Mouse (Mus musculus) heart, postnatal 0 days (tissue): ENCODE data around the gene Fam126a. TPM values are rescaled to one million over a fixed set of nuclear protein-coding genes. Genes with fewer than 3 reads are reported as not detected.

Source experiments
- ATAC-seq: fragments of 200-750 bp; cut with Nextera tagmentation; 2 replicates; pipeline ENCODE4 v1.8.0; 2017; ENCODE audit warnings: low read depth, moderate number of reproducible peaks, moderate library complexity; ENCODE audit not compliant: insufficient read depth
- DNase-seq: peaks from one replicate; pipeline ENCODE4 v3.0.0-alpha.2; 2016; ENCODE audit warnings: low spot score
- H3K27ac ChIP-seq: fragments of 300-500 bp; sonication (generic); 2 replicates; pipeline ENCODE4 v1.5.1; 2014; ENCODE audit warnings: low read depth, mild to moderate bottlenecking
- H3K27me3 ChIP-seq: fragments of 300-500 bp; sonication (generic); 2 replicates; pipeline ENCODE4 v1.6.1; 2014; ENCODE audit warnings: low read length, mixed read lengths; ENCODE audit not compliant: control insufficient read depth, insufficient read depth
- H3K36me3 ChIP-seq: fragments of 300-500 bp; sonication (generic); replicated peaks from 2 replicates; pipeline ENCODE4 v1.6.1; 2014; ENCODE audit warnings: low read length, mixed read lengths; ENCODE audit not compliant: control insufficient read depth, insufficient read depth
- H3K4me1 ChIP-seq: fragments of 300-500 bp; sonication (generic); 2 replicates; pipeline ENCODE4 v1.6.1; 2014; ENCODE audit warnings: antibody characterized with exemption; ENCODE audit not compliant: control insufficient read depth, insufficient read depth
- H3K4me2 ChIP-seq: fragments of 300-500 bp; sonication (generic); 2 replicates; pipeline ENCODE4 v1.6.1; 2014; ENCODE audit warnings: low read depth, mild to moderate bottlenecking, low read length, moderate library complexity
- H3K4me3 ChIP-seq: fragments of 300-500 bp; sonication (generic); 2 replicates; pipeline ENCODE4 v1.5.1; 2014; ENCODE audit warnings: low read depth, low read length
- H3K9ac ChIP-seq: fragments of 300-500 bp; sonication (generic); replicated peaks from 2 replicates; pipeline ENCODE4 v1.6.1; 2014; ENCODE audit warnings: low read depth, low read length, mixed read lengths
- H3K9me3 ChIP-seq: fragments of 300-500 bp; sonication (generic); replicated peaks from 2 replicates; pipeline ENCODE4 v1.6.1; 2016; ENCODE audit warnings: low read length; ENCODE audit not compliant: control insufficient read depth
- CTCF ChIP-seq: IDR thresholded peaks from 2 replicates; pipeline ENCODE4 v1.5.1; 2016; ENCODE audit warnings: antibody characterized with exemption, control low read depth, low read depth
- EP300 ChIP-seq: IDR thresholded peaks from 2 replicates; pipeline ENCODE4 v1.6.1; 2016; ENCODE audit warnings: antibody characterized with exemption, low read depth
- WGBS: fragments of 180-500 bp; shearing (Covaris S2); extraction: QIAGEN DNeasy Blood & Tissue Kit; methylation state at CpG from one replicate; pipeline ENCODE4 v1.1.7; 2014; 5-methylcytosine and 5-hydroxymethylcytosine counted together
- polyA plus RNA-seq: library from polyadenylated mRNA; unstranded; fragments of >200 nt; fragmentation: Nextera tagmentation; extraction: Ambion mirVana; gene quantifications from 2 replicates; pipeline ENCODE4 v1.2.1, GENCODE M21; 2015
- total RNA-seq: library from RNA; depleted of rRNA; stranded (reverse); fragments of >200 nt; gene quantifications from 2 replicates; pipeline ENCODE4 v1.2.3, GENCODE M21; 2014; ENCODE audit warnings: low replicate concordance

Gene Fam126a
- total and polyA plus RNA-seq, 2 experiments from 2014 or later, result 27.7 to 37.3 TPM

- TF ChIP-seq CTCF (no peak), EP300 (no peak)
- Histone ChIP-seq H3K4me1 (0 out of 2 replicates have a peak, but pooled peaks cover 6% of the 10 kb centered on the region), H3K4me3 (no peak overlapping the region), H3K27ac (no peak overlapping the region), H3K36me3 (no peaks in the 10 kb centered on the region), H3K27me3 (no peaks in the 10 kb centered on the region), H3K9me3 (no peaks in the 10 kb centered on the region), H3K9ac (no peak overlapping the region), H3K4me2 (no peak overlapping the region)
- DNase-seq (no peak), ATAC-seq (no peak)
- 69% methylated on average over 6 of the region's 6 CpGs for WGBS
Measured at GRCm38 (mm10) chr5:24068955-24069354, 38.5 kb upstream of the Fam126a start.

GRCm38 (mm10) chr5:24063545-24063944 lies 33.1 kb upstream of the Fam126a start:
- H3K27ac ChIP-seq, result no peak overlapping the region

GRCm38 (mm10) chr5:24063034-24063433 lies 32.5 kb upstream of the Fam126a start:
- Histone ChIP-seq H3K4me1 (no peaks in the 10 kb centered on the region), H3K9ac (no peak overlapping the region), H3K9me3 (no peaks in the 10 kb centered on the region), H3K27ac (no peak overlapping the region), H3K4me2 (no peak overlapping the region), H3K4me3 (no peak overlapping the region), H3K27me3 (no peaks in the 10 kb centered on the region), H3K36me3 (no peaks in the 10 kb centered on the region)
- 83% methylated on average over 6 of the region's 6 CpGs for WGBS
- no peak for DNase-seq
- ATAC-seq, result no peak
- TF ChIP-seq EP300, result no peak
- TF ChIP-seq CTCF, result no peak

More at GRCm38 (mm10) chr5:24063545-24063944, 33.1 kb upstream of the Fam126a start:
- no peak overlapping the region for H3K4me3 ChIP-seq
- H3K36me3 ChIP-seq, result no peaks in the 10 kb centered on the region
- H3K4me2 ChIP-seq, result no peak overlapping the region
- no peaks in the 10 kb centered on the region for H3K4me1 ChIP-seq
- ATAC-seq (no peak), DNase-seq (no peak)
- H3K9ac ChIP-seq, result no peak overlapping the region
- 56% methylated on average over 4 of the region's 4 CpGs for WGBS
- TF ChIP-seq CTCF (no peak), EP300 (no peak)
- no peaks in the 10 kb centered on the region for H3K27me3 ChIP-seq
- H3K9me3 ChIP-seq, result no peaks in the 10 kb centered on the region

DNA sequence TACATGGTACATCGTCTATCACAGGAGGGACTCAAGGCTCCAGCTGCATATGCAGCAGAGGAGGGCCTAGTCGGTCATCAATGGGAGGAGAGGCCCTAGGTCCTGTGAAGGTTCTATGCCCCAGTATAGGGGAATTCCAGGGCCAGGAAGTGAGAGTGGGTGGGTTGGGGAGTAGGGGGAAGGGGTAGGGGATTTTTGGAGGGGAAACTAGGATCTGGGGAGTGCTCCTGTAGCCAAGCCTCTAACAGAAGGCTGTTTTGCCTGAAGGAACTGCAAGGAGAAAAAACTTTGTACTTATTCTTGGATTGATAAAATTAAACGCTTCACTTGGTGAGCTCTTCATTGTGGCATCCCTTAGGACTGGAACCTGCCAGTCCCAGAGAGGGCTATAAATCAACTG lies 30.5 kb upstream of the Fam126a start:
- Histone ChIP-seq H3K9me3 (no peaks in the 10 kb centered on the region), H3K36me3 (no peaks in the 10 kb centered on the region), H3K27me3 (no peaks in the 10 kb centered on the region), H3K4me2 (no peak overlapping the region), H3K4me3 (no peak overlapping the region), H3K4me1 (no peaks in the 10 kb centered on the region), H3K9ac (no peak overlapping the region), H3K27ac (no peak overlapping the region)
- no peak for ATAC-seq
- no peak for DNase-seq
- 64% methylated on average over 3 of the region's 3 CpGs for WGBS
- TF ChIP-seq CTCF, result no peak
- no peak for TF ChIP-seq EP300

DNA sequence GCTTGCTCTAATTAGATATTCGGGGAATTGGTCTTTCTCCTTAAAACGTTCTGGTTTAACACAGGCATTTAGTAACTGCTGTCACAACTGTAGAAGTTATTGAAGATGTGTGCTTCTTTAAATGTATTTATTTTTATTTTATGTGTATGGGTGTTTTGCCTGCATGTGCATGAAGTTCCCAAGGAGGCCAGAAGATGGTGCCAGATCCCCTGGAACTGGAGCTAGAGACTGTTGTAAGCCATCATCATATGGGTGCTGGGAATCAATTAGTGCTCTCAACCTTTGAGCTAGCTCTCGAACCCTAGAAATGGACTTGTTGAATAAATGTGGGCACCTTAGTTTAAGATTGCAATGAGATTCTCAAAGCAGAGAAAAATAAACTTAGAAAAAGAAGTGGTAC lies 27.1 kb upstream of the Fam126a start:
- 77% methylated on average over 3 of the region's 3 CpGs for whole genome bisulfite sequencing
- Histone ChIP-seq H3K36me3 (no peaks in the 10 kb centered on the region), H3K4me1 (peaks cover 5% of the 10 kb centered on the region; the same call in 1 of the 2 replicates), H3K9ac (no peak overlapping the region), H3K9me3 (peaks cover 5% of the 10 kb centered on the region; the same call in 1 of the 2 replicates), H3K4me3 (no peak overlapping the region), H3K27ac (no peak overlapping the region), H3K4me2 (no peak overlapping the region), H3K27me3 (no peaks in the 10 kb centered on the region)
- DNase-seq (no peak), ATAC-seq (no peak)
- TF ChIP-seq CTCF (peak; percentile 13; the same call in 1 of the 2 replicates), EP300 (no peak)

GRCm38 (mm10) chr5:24056865-24057264 lies 26.4 kb upstream of the Fam126a start:
- no peak overlapping the region for H3K4me3 ChIP-seq
- no peak overlapping the region for H3K9ac ChIP-seq
- no peaks in the 10 kb centered on the region for H3K36me3 ChIP-seq
- ATAC-seq, result no peak
- peaks cover 5% of the 10 kb centered on the region; the same call in 1 of the 2 replicates for H3K9me3 ChIP-seq
- H3K27me3 ChIP-seq, result no peaks in the 10 kb centered on the region
- no peak for DNase-seq
- TF ChIP-seq EP300 (no peak), CTCF (no peak)
- peaks cover 12% of the 10 kb centered on the region; the same call in 1 of the 2 replicates for H3K4me1 ChIP-seq
- H3K27ac ChIP-seq, result no peak overlapping the region
- H3K4me2 ChIP-seq, result no peak overlapping the region
- 85% methylated on average over 2 of the region's 2 CpGs for WGBS
